Mouse (Mus musculus): ENCODE data around the gene Gm21394.
"Not testable (repeated sequence)": the region's sequence is repeated elsewhere in the genome, so short reads cannot be mapped to it uniquely, and the experiment has no call there.

Gene Gm21394

GRCm38 (mm10) chrY:84564807-84565206, at the start of gene Gm21394:
Gene Gm21394, minus strand, starts transcription at chrY:84564907.
- not testable (repeated sequence) for DNase-seq (ENCODE audit: low read depth, low spot score)

Data from brain, embryonic 18.5 days (tissue).